Mouse (Mus musculus) intestine, postnatal 0 days (tissue): Measurements from ENCODE around the gene Slc5a3. TPM values are rescaled to one million over a fixed set of nuclear protein-coding genes. Genes with fewer than 3 reads are reported as not detected.

ENCODE experiments used
- ATAC-seq: fragments of 200-750 bp; cut with Nextera tagmentation; 2 replicates; pipeline ENCODE4 v1.8.0; 2017; ENCODE audit warnings: mild to moderate bottlenecking, moderate TSS enrichment, moderate library complexity
- H3K27ac ChIP-seq: fragments of 300-500 bp; sonication (generic); 2 replicates; pipeline ENCODE4 v1.5.1; 2014; ENCODE audit warnings: mild to moderate bottlenecking, low read depth, low read length, moderate library complexity
- H3K27me3 ChIP-seq: fragments of 300-500 bp; sonication (generic); replicated peaks from 2 replicates; pipeline ENCODE4 v1.6.1; 2014; ENCODE audit warnings: low read length, mixed read lengths; ENCODE audit not compliant: control insufficient read depth, insufficient read depth
- H3K36me3 ChIP-seq: fragments of 300-500 bp; sonication (generic); 2 replicates; pipeline ENCODE4 v1.6.1; 2014; ENCODE audit warnings: mild to moderate bottlenecking, moderate library complexity; ENCODE audit not compliant: control insufficient read depth, insufficient read depth
- H3K4me1 ChIP-seq: fragments of 300-500 bp; sonication (generic); replicated peaks from 2 replicates; pipeline ENCODE4 v1.6.1; 2014; ENCODE audit warnings: antibody characterized with exemption, low read length, mixed read lengths; ENCODE audit not compliant: control insufficient read depth, insufficient read depth
- H3K4me2 ChIP-seq: fragments of 300-500 bp; sonication (generic); replicated peaks from 2 replicates; pipeline ENCODE4 v1.6.1; 2014; ENCODE audit warnings: low read depth, mild to moderate bottlenecking, moderate library complexity
- H3K4me3 ChIP-seq: fragments of 300-500 bp; sonication (generic); 2 replicates; pipeline ENCODE4 v1.5.1; 2014; ENCODE audit warnings: low read depth, low read length
- H3K9ac ChIP-seq: fragments of 300-500 bp; sonication (generic); 2 replicates; pipeline ENCODE4 v1.6.1; 2014; ENCODE audit warnings: mild to moderate bottlenecking, low read depth, low read length
- H3K9me3 ChIP-seq: fragments of 300-500 bp; sonication (generic); 2 replicates; pipeline ENCODE4 v1.6.1; 2016; ENCODE audit warnings: mixed run types; ENCODE audit not compliant: control insufficient read depth
- CTCF ChIP-seq: sonication (generic); IDR thresholded peaks from 2 replicates; pipeline ENCODE4 v1.5.1; 2016; ENCODE audit warnings: low read depth, mild to moderate bottlenecking, control low read depth, antibody characterized with exemption, moderate library complexity
- WGBS: fragments of 180-500 bp; shearing (Covaris S2); extraction: QIAGEN DNeasy Blood & Tissue Kit; methylation state at CpG from one replicate; pipeline ENCODE4 v1.1.7; 2014; 5-methylcytosine and 5-hydroxymethylcytosine counted together
- polyA plus RNA-seq: library from polyadenylated mRNA; unstranded; fragments of >200 nt; fragmentation: Nextera tagmentation; extraction: Ambion mirVana; gene quantifications from 2 replicates; pipeline ENCODE4 v1.2.1, GENCODE M21; 2015

The Slc5a3 gene
- polyA plus RNA-seq, 1 experiment from 2014 or later = 1.1 TPM

GRCm38 (mm10) chr16:92127226-92127625 lies 69.1 kb downstream of the Slc5a3 start:
- Histone ChIP-seq H3K27ac (no peak overlapping the region), H3K9ac (no peak overlapping the region), H3K4me3 (no peak overlapping the region), H3K36me3 (no peaks in the 10 kb centered on the region), H3K27me3 (no peaks in the 10 kb centered on the region), H3K4me1 (no peaks in the 10 kb centered on the region), H3K9me3 (no peaks in the 10 kb centered on the region), H3K4me2 (no peak overlapping the region)
- WGBS = 41% methylated on average over 4 of the region's 4 CpGs
- no peak for TF ChIP-seq CTCF
- ATAC-seq = no peak

GRCm38 (mm10) chr16:92127666-92128065 lies 69.5 kb downstream of the Slc5a3 start:
- H3K4me1 ChIP-seq = no peaks in the 10 kb centered on the region
- H3K4me3 ChIP-seq = no peak overlapping the region
- ATAC-seq = no peak
- no peaks in the 10 kb centered on the region for H3K27me3 ChIP-seq
- H3K36me3 ChIP-seq = no peaks in the 10 kb centered on the region
- no peak overlapping the region for H3K9ac ChIP-seq
- no peak overlapping the region for H3K4me2 ChIP-seq
- TF ChIP-seq CTCF = no peak
- no peak overlapping the region for H3K27ac ChIP-seq
- 67% methylated on average over 5 of the region's 5 CpGs for WGBS
- H3K9me3 ChIP-seq = no peaks in the 10 kb centered on the region

- WGBS = 93% methylated on average over 8 of the region's 8 CpGs
- Histone ChIP-seq H3K4me3 (no peak overlapping the region), H3K4me1 (no peaks in the 10 kb centered on the region), H3K9ac (no peak overlapping the region), H3K4me2 (no peak overlapping the region), H3K9me3 (no peaks in the 10 kb centered on the region), H3K36me3 (no peaks in the 10 kb centered on the region), H3K27ac (no peak overlapping the region), H3K27me3 (no peaks in the 10 kb centered on the region)
- no peak for ATAC-seq
- no peak for TF ChIP-seq CTCF
Observed at GRCm38 (mm10) chr16:92129843-92130242, 71.7 kb downstream of the Slc5a3 start.

- no peak overlapping the region for H3K27ac ChIP-seq
- no peaks in the 10 kb centered on the region for H3K4me1 ChIP-seq
- H3K36me3 ChIP-seq = no peaks in the 10 kb centered on the region
- no peak overlapping the region for H3K4me3 ChIP-seq
- ATAC-seq = no peak
- 82% methylated on average over 4 of the region's 4 CpGs for WGBS
- no peaks in the 10 kb centered on the region for H3K9me3 ChIP-seq
- no peaks in the 10 kb centered on the region for H3K27me3 ChIP-seq
- H3K9ac ChIP-seq = no peak overlapping the region
- H3K4me2 ChIP-seq = no peak overlapping the region
- no peak for TF ChIP-seq CTCF
Observed at GRCm38 (mm10) chr16:92132511-92132910, 74.4 kb downstream of the Slc5a3 start.

GRCm38 (mm10) chr16:92134148-92134764 lies 76.1 kb downstream of the Slc5a3 start:
- H3K36me3 ChIP-seq = no peaks in the 10 kb centered on the region
- H3K4me2 ChIP-seq = no peak overlapping the region
- WGBS = 87% methylated on average over 11 of the region's 11 CpGs
- TF ChIP-seq CTCF = no peak
- ATAC-seq = no peak
- no peaks in the 10 kb centered on the region for H3K4me1 ChIP-seq
- no peaks in the 10 kb centered on the region for H3K27me3 ChIP-seq
- no peak overlapping the region for H3K4me3 ChIP-seq
- H3K27ac ChIP-seq = no peak overlapping the region
- no peak overlapping the region for H3K9ac ChIP-seq
- no peaks in the 10 kb centered on the region for H3K9me3 ChIP-seq

GRCm38 (mm10) chr16:92136275-92136674 lies 78.2 kb downstream of the Slc5a3 start:
- no peaks in the 10 kb centered on the region for H3K36me3 ChIP-seq
- H3K9ac ChIP-seq = no peak overlapping the region
- H3K27me3 ChIP-seq = no peaks in the 10 kb centered on the region
- WGBS = 93% methylated on average over 15 of the region's 15 CpGs
- TF ChIP-seq CTCF = peak; percentile 31; the same call in 1 of the 2 replicates
- no peaks in the 10 kb centered on the region for H3K4me1 ChIP-seq
- no peak overlapping the region for H3K27ac ChIP-seq
- no peak overlapping the region for H3K4me3 ChIP-seq
- no peaks in the 10 kb centered on the region for H3K9me3 ChIP-seq
- H3K4me2 ChIP-seq = no peak overlapping the region
- ATAC-seq = no peak

Other genes starting within 250 kb of the Slc5a3 start
- gene Mrps6, start 52 bp upstream of the Slc5a3 start, polyA plus RNA-seq = 71.4 and 76.6 TPM in 2 replicates
- not detected in 2 replicates for gene Gm49711, start within 50 bp of the Slc5a3 start, polyA plus RNA-seq
- gene Kcne2, start 234.1 kb downstream of the Slc5a3 start, polyA plus RNA-seq = 0.09 TPM in 1 of 2 replicates, not detected in the other
- 91.3 and 93.0 TPM in 2 replicates for gene Smim11, start 243.0 kb downstream of the Slc5a3 start, polyA plus RNA-seq